10 mouse cellular contexts compared by ENCODE assay signal in genomic region chr16:57437523-57438287, GRCm38 (mm10).
A peak's percentile ranks its signal among the peaks of the same experiment; 100 is the strongest.
DNase-seq lines count a peak whose midpoint lies in the region; ATAC-seq and TF ChIP-seq lines count a peak whose summit lies in the region.
"Had no signal": no experiment of that assay in that cellular context is flagged by ENCODE, and none has a peak within 500 bp of the region (broad histone marks: within the 10 kb centered on the region; RNA-seq: fewer than 3 reads in every experiment).

No protein-coding gene starts in this region.

- DNase-seq in heart, adult 11 months = peak; percentile 83
- DNase-seq in neural tube, embryonic 10.5 days (ENCODE audit: extremely low spot score, low spot score) = no peak
- DNase-seq in stomach, postnatal 0 days (ENCODE audit: low spot score) = no peak
- no peak for DNase-seq in spleen, postnatal 10 days (ENCODE audit: low spot score in 2 of 2)
- DNase-seq: cerebellum, adult 9-11 months had no signal

- H3K27ac ChIP-seq in heart, embryonic 11.5 days (ENCODE audit: low read depth, low read length) = no peak overlapping the region
- H3K27ac ChIP-seq in neural tube, embryonic 13.5 days (replicated peaks) = peak overlapping the region; percentile 54; the same call in 1 of the 2 replicates
- peak overlapping the region; percentile 45 for H3K27ac ChIP-seq in intestine, embryonic 15.5 days
- H3K27ac ChIP-seq in stomach, postnatal 0 days (replicated peaks) = peak overlapping the region; percentile 35; the same call in 1 of the 2 replicates
- H3K27ac ChIP-seq: midbrain, embryonic 12.5 days had no signal

- WGBS in heart, embryonic 11.5 days (ENCODE audit: insufficient replicate concordance) = 77% methylated on average over 11 of the region's 11 CpGs
- 70% methylated on average over 11 of the region's 11 CpGs for WGBS in neural tube, embryonic 13.5 days
- WGBS in intestine, embryonic 15.5 days = 50% methylated on average over 11 of the region's 11 CpGs
- 48% methylated on average over 11 of the region's 11 CpGs for WGBS in stomach, postnatal 0 days

- H3K36me3 ChIP-seq in heart, embryonic 11.5 days (ENCODE audit: control insufficient read depth, insufficient read depth, low read length) = no peaks in the 10 kb centered on the region
- no peaks in the 10 kb centered on the region for H3K36me3 ChIP-seq in neural tube, embryonic 13.5 days
- H3K36me3 ChIP-seq in intestine, embryonic 15.5 days = no peaks in the 10 kb centered on the region
- H3K36me3 ChIP-seq in stomach, postnatal 0 days (ENCODE audit: control insufficient read depth, insufficient read depth, low read length) = no peaks in the 10 kb centered on the region
- H3K36me3 ChIP-seq: midbrain, embryonic 12.5 days had no signal

- TF ChIP-seq CTCF in stomach, postnatal 0 days (IDR thresholded peaks at IDR 0.05; ENCODE audit: low read depth) = no peak

- no peak overlapping the region for H3K4me2 ChIP-seq in heart, embryonic 11.5 days
- H3K4me2 ChIP-seq in neural tube, embryonic 13.5 days = no peak overlapping the region
- no peak overlapping the region for H3K4me2 ChIP-seq in intestine, embryonic 15.5 days (replicated peaks)
- no peak overlapping the region for H3K4me2 ChIP-seq in stomach, postnatal 0 days (replicated peaks; ENCODE audit: low read depth)
- H3K4me2 ChIP-seq: midbrain, embryonic 12.5 days had no signal

- H3K4me1 ChIP-seq in heart, embryonic 11.5 days (ENCODE audit: control insufficient read depth, insufficient read depth, low read length) = no peaks in the 10 kb centered on the region
- peaks cover 12% of the 10 kb centered on the region; the same call in 1 of the 2 replicates for H3K4me1 ChIP-seq in neural tube, embryonic 13.5 days (replicated peaks)
- peaks cover 9% of the 10 kb centered on the region; the same call in 1 of the 2 replicates for H3K4me1 ChIP-seq in intestine, embryonic 15.5 days (replicated peaks)
- H3K4me1 ChIP-seq in stomach, postnatal 0 days (replicated peaks; ENCODE audit: control insufficient read depth, insufficient read depth) = no peaks in the 10 kb centered on the region; the same call in 1 of the 2 replicates
- H3K4me1 ChIP-seq: midbrain, embryonic 12.5 days had no signal

- no peak for TF ChIP-seq EP300 in stomach, postnatal 0 days (optimal IDR thresholded peaks at IDR 0.05)

- H3K9ac ChIP-seq in heart, embryonic 11.5 days (ENCODE audit: low read depth, low read length) = no peak overlapping the region
- H3K9ac ChIP-seq in neural tube, embryonic 13.5 days = no peak overlapping the region
- no peak overlapping the region for H3K9ac ChIP-seq in intestine, embryonic 15.5 days
- no peak overlapping the region for H3K9ac ChIP-seq in stomach, postnatal 0 days (ENCODE audit: low read length)
- H3K9ac ChIP-seq: midbrain, embryonic 12.5 days had no signal

- ATAC-seq in heart, embryonic 11.5 days (replicated peaks; ENCODE audit: insufficient number of reproducible peaks, low FRiP score, low TSS enrichment) = no peak
- ATAC-seq in neural tube, embryonic 13.5 days (ENCODE audit: low read depth) = peak; percentile 62; the same call in 1 of the 2 replicates
- peak; percentile 58; the same call in 1 of the 2 replicates for ATAC-seq in intestine, embryonic 15.5 days
- peak; percentile 31; the same call in 1 of the 2 replicates for ATAC-seq in stomach, postnatal 0 days (ENCODE audit: low FRiP score, low TSS enrichment)
- ATAC-seq in erythroblast, adult 5-6 weeks (replicated peaks; ENCODE audit: low FRiP score, poor library complexity, severe bottlenecking) = no peak

- no peaks in the 10 kb centered on the region for H3K27me3 ChIP-seq in heart, embryonic 11.5 days (ENCODE audit: control insufficient read depth, insufficient read depth, low read length)
- no peaks in the 10 kb centered on the region for H3K27me3 ChIP-seq in neural tube, embryonic 13.5 days
- no peaks in the 10 kb centered on the region for H3K27me3 ChIP-seq in intestine, embryonic 15.5 days (replicated peaks)
- H3K27me3 ChIP-seq in stomach, postnatal 0 days (ENCODE audit: control insufficient read depth, insufficient read depth, low read length) = no peaks in the 10 kb centered on the region
- H3K27me3 ChIP-seq: midbrain, embryonic 12.5 days had no signal

- H3K4me3 ChIP-seq in heart, embryonic 11.5 days (ENCODE audit: low read depth, low read length) = no peak overlapping the region
- H3K4me3 ChIP-seq in neural tube, embryonic 13.5 days = no peak overlapping the region
- no peak overlapping the region for H3K4me3 ChIP-seq in intestine, embryonic 15.5 days (replicated peaks)
- no peak overlapping the region for H3K4me3 ChIP-seq in stomach, postnatal 0 days (ENCODE audit: low read depth, low read length)
- H3K4me3 ChIP-seq: midbrain, embryonic 12.5 days had no signal

- no peaks in the 10 kb centered on the region for H3K9me3 ChIP-seq in heart, embryonic 11.5 days (replicated peaks; ENCODE audit: control insufficient read depth, low read length)
- H3K9me3 ChIP-seq in neural tube, embryonic 13.5 days = no peaks in the 10 kb centered on the region
- no peaks in the 10 kb centered on the region for H3K9me3 ChIP-seq in intestine, embryonic 15.5 days
- no peaks in the 10 kb centered on the region for H3K9me3 ChIP-seq in stomach, postnatal 0 days (ENCODE audit: control insufficient read depth, low read length)
- H3K9me3 ChIP-seq: midbrain, embryonic 12.5 days had no signal

Comparison
In these comparisons a context has a peak if more than half of its experiments do, and no peak if none do; other contexts are left out.
1. ATAC-seq: peak in neural tube, embryonic 13.5 days (single experiment), intestine, embryonic 15.5 days (single experiment) and stomach, postnatal 0 days (single experiment); none in heart, embryonic 11.5 days (single experiment) and erythroblast, adult 5-6 weeks (single experiment).